Comparison of ENCODE assay signal across 9 mouse cellular contexts in genomic region chr11:44616788-44617712, GRCm38 (mm10). TPM values are rescaled to one million over a fixed set of nuclear protein-coding genes. Genes with fewer than 3 reads are reported as not detected.
DNase-seq lines count a peak whose midpoint lies in the region; ATAC-seq and TF ChIP-seq lines count a peak whose summit lies in the region.
"Had no signal": no experiment of that assay in that cellular context is flagged by ENCODE, and none has a peak within 500 bp of the region (broad histone marks: within the 10 kb centered on the region; RNA-seq: fewer than 3 reads in every experiment).

Gene Ebf1 (plus strand): TSS chr11:44617317.

- no peaks in the 10 kb centered on the region for H3K9me3 ChIP-seq in CH12.LX (replicated peaks; ENCODE audit: low read length)
- no peaks in the 10 kb centered on the region for H3K9me3 ChIP-seq in embryonic facial prominence, embryonic 14.5 days (ENCODE audit: control insufficient read depth, low read length)
- no peaks in the 10 kb centered on the region for H3K9me3 ChIP-seq in liver, embryonic 16.5 days (replicated peaks; ENCODE audit: control insufficient read depth, low read length)
- no peaks in the 10 kb centered on the region for H3K9me3 ChIP-seq in neural tube, embryonic 13.5 days

- under 1% methylated on average over 30 of the region's 31 CpGs for WGBS in embryonic facial prominence, embryonic 14.5 days
- WGBS in kidney, adult 2 months = under 1% methylated on average over 31 of the region's 31 CpGs
- under 1% methylated on average over 31 of the region's 31 CpGs for WGBS in liver, embryonic 16.5 days (ENCODE audit: insufficient replicate concordance)
- WGBS in neural tube, embryonic 13.5 days = 0% methylated on average over 29 of the region's 31 CpGs

- H3K79me2 ChIP-seq in CH12.LX (replicated peaks; ENCODE audit: control insufficient read depth, extremely low read depth, insufficient read depth, poor library complexity, severe bottlenecking) = peaks cover 48% of the 10 kb centered on the region

- no peaks in the 10 kb centered on the region for H3K27me3 ChIP-seq in CH12.LX (replicated peaks)
- peaks cover 55% of the 10 kb centered on the region for H3K27me3 ChIP-seq in embryonic facial prominence, embryonic 14.5 days (replicated peaks; ENCODE audit: control insufficient read depth, insufficient read depth, low read length)
- H3K27me3 ChIP-seq in kidney, adult 2 months (replicated peaks; ENCODE audit: control insufficient read depth, insufficient read depth, low read length) = no peaks in the 10 kb centered on the region; the same call in 1 of the 2 replicates
- peaks cover 95% of the 10 kb centered on the region for H3K27me3 ChIP-seq in liver, embryonic 16.5 days (ENCODE audit: control insufficient read depth, insufficient read depth, low read depth, low read length)
- peaks cover 25% of the 10 kb centered on the region for H3K27me3 ChIP-seq in neural tube, embryonic 13.5 days
- peaks cover 6% of the 10 kb centered on the region for H3K27me3 ChIP-seq in testis, adult 2 months (ENCODE audit: control insufficient read depth, insufficient read depth, low read length)

- peak within 1 kb of the TSS; percentile 83 for H3K9ac ChIP-seq in CH12.LX (ENCODE audit: insufficient read depth, low read depth)
- H3K9ac ChIP-seq in embryonic facial prominence, embryonic 14.5 days (ENCODE audit: low read depth, low read length) = peak within 1 kb of the TSS; percentile 95
- H3K9ac ChIP-seq in liver, embryonic 16.5 days (ENCODE audit: low read depth, low read length) = no peak within 1 kb of the TSS
- H3K9ac ChIP-seq in neural tube, embryonic 13.5 days = peak within 1 kb of the TSS; percentile 99

- peak within 1 kb of the TSS; percentile 85 for H3K4me2 ChIP-seq in CH12.LX (ENCODE audit: insufficient read depth, low read depth, poor library complexity, severe bottlenecking)
- peak within 1 kb of the TSS; percentile 70 for H3K4me2 ChIP-seq in embryonic facial prominence, embryonic 14.5 days (ENCODE audit: low read depth, low read length)
- H3K4me2 ChIP-seq in liver, embryonic 16.5 days (ENCODE audit: low read depth, low read length) = peak within 1 kb of the TSS; percentile 49
- H3K4me2 ChIP-seq in neural tube, embryonic 13.5 days = peak within 1 kb of the TSS; percentile 86

- peak; percentile 99 for DNase-seq in CH12.LX (ENCODE audit: extremely low read depth)
- DNase-seq in embryonic facial prominence, embryonic 14.5 days (ENCODE audit: low spot score) = peak; percentile 98
- peak; percentile 97 for DNase-seq in heart, adult 8-10 months (ENCODE audit: low spot score)
- DNase-seq in kidney, adult 2 months = peak; percentile 96

- peak; percentile 97 for TF ChIP-seq POLR2A in CH12.LX (IDR thresholded peaks at IDR 0.05; ENCODE audit: low read depth, low read length)
- no peak for TF ChIP-seq POLR2A in bone marrow macrophage, adult 2 months (IDR thresholded peaks at IDR 0.05; ENCODE audit: borderline replicate concordance, low read depth, low read length)
- TF ChIP-seq POLR2A in kidney, adult 2 months (IDR thresholded peaks at IDR 0.05; ENCODE audit: low read depth, low read length) = peak; percentile 71
- TF ChIP-seq POLR2A in testis, adult 2 months (IDR thresholded peaks at IDR 0.05; ENCODE audit: control insufficient read depth, low read depth, low read length) = peak; percentile 63; the same call in 1 of the 2 replicates

- no peak for TF ChIP-seq CTCF in CH12.LX (conservative IDR thresholded peaks at IDR 0.05 in 1 of 2, IDR thresholded peaks at IDR 0.05 in 1 of 2; ENCODE audit: low read depth in 2 of 2, low read length in 2 of 2)
- TF ChIP-seq CTCF in bone marrow macrophage, adult 2 months (IDR thresholded peaks at IDR 0.05; ENCODE audit: low read depth, low read length) = no peak
- TF ChIP-seq CTCF in kidney, adult 2 months (conservative IDR thresholded peaks at IDR 0.05; ENCODE audit: insufficient read depth, insufficient read length, low read depth, low read length) = no peak
- no peak for TF ChIP-seq CTCF in testis, adult 2 months (IDR thresholded peaks at IDR 0.05; ENCODE audit: control insufficient read depth, insufficient read depth, insufficient replicate concordance, low read depth, low read length)

- dilution Hi-C loops in CH12.LX (cut with MboI; ENCODE audit: extremely low pct_ligation_motif_present, extremely low pct_unique_long_range_greater_than_20kb, low sequenced_read_pairs) = no loop called here

- in situ Hi-C loops in CH12.LX (cut with MboI; ENCODE audit: low pct_ligation_motif_present, low pct_unique_long_range_greater_than_20kb, low sequenced_read_pairs) = loop anchor here (5.0 kb wide), 1 partner anchor 160 kb away; no protein-coding TSS in a partner anchor

- H3K27ac ChIP-seq in CH12.LX (ENCODE audit: insufficient read depth, low read depth) = peak within 1 kb of the TSS; percentile 94
- H3K27ac ChIP-seq in bone marrow macrophage, adult 2 months (ENCODE audit: insufficient read depth, low read depth, low read length) = no peak within 1 kb of the TSS
- H3K27ac ChIP-seq in embryonic facial prominence, embryonic 14.5 days (replicated peaks; ENCODE audit: low read depth, low read length) = peak within 1 kb of the TSS; percentile 96
- H3K27ac ChIP-seq in kidney, adult 2 months (ENCODE audit: insufficient read depth, low read depth, low read length) = peak within 1 kb of the TSS; percentile 78
- H3K27ac ChIP-seq in liver, embryonic 16.5 days (ENCODE audit: low read length) = no peak within 1 kb of the TSS
- H3K27ac ChIP-seq in neural tube, embryonic 13.5 days (replicated peaks) = peak within 1 kb of the TSS; percentile 97
- H3K27ac ChIP-seq in testis, adult 2 months (ENCODE audit: control insufficient read depth, insufficient read depth, low read depth, low read length) = peak within 1 kb of the TSS; percentile 67
- H3K27ac ChIP-seq: macrophage had no signal

- H3K4me3 ChIP-seq in CH12.LX (replicated peaks in 1 of 3; ENCODE audit: low read depth in 2 of 3, low read length in 2 of 3, poor library complexity in 1 of 3) = peak within 1 kb of the TSS; percentile 86 to 98 (median 86)
- H3K4me3 ChIP-seq in bone marrow macrophage, adult 2 months (ENCODE audit: insufficient read depth, low read length) = peak within 1 kb of the TSS; percentile 56
- H3K4me3 ChIP-seq in embryonic facial prominence, embryonic 14.5 days (ENCODE audit: low read depth, low read length) = peak within 1 kb of the TSS; percentile 71
- H3K4me3 ChIP-seq in kidney, adult 2 months (ENCODE audit: insufficient read depth, low read depth, low read length) = peak within 1 kb of the TSS; percentile 80
- peak within 1 kb of the TSS; percentile 44 for H3K4me3 ChIP-seq in liver, embryonic 16.5 days (ENCODE audit: low read depth, low read length)
- peak within 1 kb of the TSS; percentile 81 for H3K4me3 ChIP-seq in neural tube, embryonic 13.5 days
- H3K4me3 ChIP-seq in testis, adult 2 months (ENCODE audit: control insufficient read depth, low read depth, low read length) = peak within 1 kb of the TSS; percentile 78

- peaks cover 0 to 4% of the 10 kb centered on the region in 2 experiments for H3K36me3 ChIP-seq in CH12.LX (replicated peaks in 1 of 2; ENCODE audit: control insufficient read depth in 1 of 2, insufficient read depth in 1 of 2, low read length in 1 of 2)
- H3K36me3 ChIP-seq in embryonic facial prominence, embryonic 14.5 days (ENCODE audit: control insufficient read depth, insufficient read depth, low read length) = 0 out of 2 replicates have a peak, but pooled peaks cover 2% of the 10 kb centered on the region
- no peaks in the 10 kb centered on the region for H3K36me3 ChIP-seq in kidney, adult 2 months (ENCODE audit: control insufficient read depth, insufficient read depth, low read length)
- H3K36me3 ChIP-seq in liver, embryonic 16.5 days (ENCODE audit: control insufficient read depth, insufficient read depth) = no peaks in the 10 kb centered on the region
- H3K36me3 ChIP-seq in neural tube, embryonic 13.5 days = peaks cover 3% of the 10 kb centered on the region; the same call in 1 of the 2 replicates
- H3K36me3 ChIP-seq in testis, adult 2 months (ENCODE audit: control insufficient read depth, insufficient read depth, low read length) = no peaks in the 10 kb centered on the region

- TF ChIP-seq RAD21 in CH12.LX (IDR thresholded peaks at IDR 0.05; ENCODE audit: low read depth, low read length) = no peak; the same call in 1 of the 2 replicates

- H3K4me1 ChIP-seq in CH12.LX (ENCODE audit: control insufficient read depth in 1 of 2, insufficient read depth in 2 of 2) = peaks cover 0 to 27% of the 10 kb centered on the region in 2 experiments; a peak in 2 of 4 replicates
- no peaks in the 10 kb centered on the region for H3K4me1 ChIP-seq in bone marrow macrophage, adult 2 months (ENCODE audit: control insufficient read depth, insufficient read depth, low read length)
- peaks cover 12% of the 10 kb centered on the region for H3K4me1 ChIP-seq in embryonic facial prominence, embryonic 14.5 days (ENCODE audit: control insufficient read depth, insufficient read depth, low read length)
- no peaks in the 10 kb centered on the region for H3K4me1 ChIP-seq in kidney, adult 2 months (ENCODE audit: control insufficient read depth, insufficient read depth, low read length)
- no peaks in the 10 kb centered on the region; the same call in 1 of the 2 replicates for H3K4me1 ChIP-seq in liver, embryonic 16.5 days (ENCODE audit: control insufficient read depth, low read depth, low read length)
- H3K4me1 ChIP-seq in neural tube, embryonic 13.5 days (replicated peaks) = peaks cover 61% of the 10 kb centered on the region
- peaks cover 15% of the 10 kb centered on the region for H3K4me1 ChIP-seq in testis, adult 2 months (ENCODE audit: control insufficient read depth, insufficient read depth, low read length)

- TF ChIP-seq EP300 in CH12.LX (IDR thresholded peaks at IDR 0.05; ENCODE audit: low read length) = no peak

- ATAC-seq in embryonic facial prominence, embryonic 14.5 days (ENCODE audit: low read depth) = peak; percentile 96
- peak; percentile 82 for ATAC-seq in liver, embryonic 16.5 days (ENCODE audit: low read depth)
- peak; percentile 97 for ATAC-seq in neural tube, embryonic 13.5 days (ENCODE audit: low read depth)

TF ChIP-seq in CH12.LX, 34 proteins besides CTCF, POLR2A, EP300 and RAD21 (continues in another document):
- TF ChIP-seq ZC3H11A (IDR thresholded peaks at IDR 0.05; ENCODE audit: low read depth, low read length) (no peak), TBP (conservative IDR thresholded peaks at IDR 0.05; ENCODE audit: low read depth, low read length) (peak; percentile 96)

RNA-seq across cellular contexts. Expression of gene Ebf1, which starts in this region (rescaled TPM):
- total RNA-seq in CH12.LX (2012; rRNA removed) = 24.9 and 37.8 TPM in 2 replicates
- 42.8 and 44.2 TPM in 2 replicates for total RNA-seq in CH12.LX (2014; rRNA removed)
- polyA plus RNA-seq in CH12.LX (2012; ENCODE audit: insufficient read length, low read depth) = 52.5 and 60.7 TPM in 2 replicates
- polyA plus RNA-seq in bone marrow macrophage, adult 2 months (2012; ENCODE audit: insufficient read depth, insufficient read length, missing spikeins) = 0.32 and 0.49 TPM in 2 replicates
- polyA plus RNA-seq in embryonic facial prominence, embryonic 14.5 days (2014; fragmentation: Nextera tagmentation; extraction: Ambion mirVana) = 54.5 and 61.6 TPM in 2 replicates
- total RNA-seq in heart, adult 8-10 months (2022) = 10 to 100 TPM; 10.5 to 15.1 (median 11.7) TPM
- polyA plus RNA-seq in kidney, adult 2 months (2012; rRNA removed) = 11.9 and 12.2 TPM in 2 replicates
- polyA plus RNA-seq in liver, embryonic 16.5 days (2015; fragmentation: Nextera tagmentation; extraction: Ambion mirVana) = 2.2 and 2.8 TPM in 2 replicates
- 182 and 184 TPM in 2 replicates for polyA plus RNA-seq in neural tube, embryonic 13.5 days (2015; fragmentation: Nextera tagmentation; extraction: Ambion mirVana)
- 1.1 and 1.2 TPM in 2 replicates for polyA plus RNA-seq in testis, adult 2 months (2012; rRNA removed)

Comparison
In these comparisons a context has a peak if more than half of its experiments do, and no peak if none do; other contexts are left out.
1. H3K27ac ChIP-seq: peak in CH12.LX (single experiment), embryonic facial prominence, embryonic 14.5 days (single experiment), kidney, adult 2 months (single experiment), neural tube, embryonic 13.5 days (single experiment) and testis, adult 2 months (single experiment); none in bone marrow macrophage, adult 2 months (single experiment) and liver, embryonic 16.5 days (single experiment).
2. Peak in every context shown above with its lines, with median percentiles within 50 percentile points of each other: DNase-seq, H3K4me2 ChIP-seq, H3K4me3 ChIP-seq and ATAC-seq.